Mouse (Mus musculus) liver (tissue): Measurements from ENCODE around the gene Art3.
"Not testable (repeated sequence)": the region's sequence is repeated elsewhere in the genome, so short reads cannot be mapped to it uniquely, and the experiment has no call there.

Source experiments
- DNase-seq: peaks from one replicate; pipeline ENCODE4 v3.0.0-alpha.2; 2020; ENCODE audit warnings: mixed read lengths

Gene Art3

DNA sequence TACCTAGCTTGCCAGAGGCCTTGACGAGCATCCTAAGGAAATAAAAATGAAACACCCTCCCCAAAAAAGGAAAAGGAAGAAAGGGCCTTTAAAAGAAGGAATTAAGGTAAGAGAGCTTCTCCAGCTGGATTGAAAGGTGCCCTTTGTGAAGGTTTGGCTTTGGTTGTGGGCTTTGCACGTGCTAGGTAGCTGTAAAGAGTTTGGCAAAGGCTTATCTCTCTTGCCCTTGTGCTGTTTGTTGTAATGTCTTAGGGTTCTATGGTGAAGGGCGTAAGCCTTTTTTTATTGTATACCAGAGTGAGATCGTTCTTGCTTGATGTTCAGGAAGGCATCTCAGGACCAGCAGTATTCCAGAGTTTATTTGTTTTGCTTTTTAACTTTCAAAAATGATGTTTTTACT, 9.0 kb downstream of the Art3 start:
- DNase-seq, result no peak

DNA sequence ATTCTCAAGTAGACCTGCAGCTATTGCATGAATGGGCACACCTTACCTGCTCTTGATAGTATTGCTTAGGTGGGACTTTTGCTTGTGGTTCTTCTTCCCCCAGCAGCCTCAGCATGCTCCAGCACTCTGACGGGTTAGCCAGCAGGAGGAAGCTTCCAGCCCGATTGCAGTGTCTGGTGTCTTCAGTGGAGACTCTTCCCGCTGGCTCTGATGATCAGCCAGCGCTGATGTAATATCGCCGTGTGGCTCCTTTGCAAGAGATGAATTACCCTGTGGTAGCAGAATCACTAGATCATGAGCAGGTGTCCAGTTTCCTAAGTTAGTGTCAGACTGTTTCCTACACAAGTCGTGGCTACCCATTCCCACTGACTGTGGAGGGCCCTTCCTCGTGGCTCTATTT, 13.4 kb downstream of the Art3 start:
- no peak for DNase-seq

GRCm38 (mm10) chr5:92348794-92349413, 17.3 kb downstream of the Art3 start, which contains the start of gene Cxcl10:
TSS of gene Cxcl10 (minus strand) at chr5:92348889.
- peak; percentile 78 for DNase-seq

- DNase-seq, result no peak
Observed at GRCm38 (mm10) chr5:92349731-92350130, 18.1 kb downstream of the Art3 start.

- DNase-seq, result not testable (repeated sequence)
Observed at GRCm38 (mm10) chr5:92352716-92353115, 21.1 kb downstream of the Art3 start.

- peak; percentile 55 for DNase-seq
Observed at GRCm38 (mm10) chr5:92353517-92353916, 21.9 kb downstream of the Art3 start.

DNA sequence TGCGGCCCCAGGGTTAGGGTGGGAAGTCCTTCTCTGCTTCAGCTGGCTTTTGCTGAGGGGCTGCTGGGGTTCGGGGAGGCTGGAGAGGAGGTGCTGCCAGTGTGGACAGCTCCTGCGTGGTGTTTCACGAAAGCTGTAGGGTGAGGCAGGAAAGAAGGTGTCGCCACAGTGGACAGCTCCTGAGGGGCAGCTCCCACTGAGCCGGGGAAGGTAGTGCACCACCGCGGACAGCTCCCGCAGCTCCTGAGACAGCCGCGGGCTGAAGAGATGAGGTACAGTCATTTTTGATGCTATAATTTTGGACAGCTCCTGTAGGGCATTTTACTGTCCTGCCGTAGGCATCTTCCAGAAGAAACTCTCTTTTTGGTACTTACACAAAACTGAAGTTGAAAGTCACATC, 26.4 kb downstream of the Art3 start:
- peak; percentile 44 for DNase-seq

GRCm38 (mm10) chr5:92358767-92359455, 27.3 kb downstream of the Art3 start:
- DNase-seq, result peak; percentile 27

GRCm38 (mm10) chr5:92363179-92363578, 31.6 kb downstream of the Art3 start:
- no peak for DNase-seq

- no peak for DNase-seq
Observed at GRCm38 (mm10) chr5:92364011-92364410, 32.4 kb downstream of the Art3 start.

DNA sequence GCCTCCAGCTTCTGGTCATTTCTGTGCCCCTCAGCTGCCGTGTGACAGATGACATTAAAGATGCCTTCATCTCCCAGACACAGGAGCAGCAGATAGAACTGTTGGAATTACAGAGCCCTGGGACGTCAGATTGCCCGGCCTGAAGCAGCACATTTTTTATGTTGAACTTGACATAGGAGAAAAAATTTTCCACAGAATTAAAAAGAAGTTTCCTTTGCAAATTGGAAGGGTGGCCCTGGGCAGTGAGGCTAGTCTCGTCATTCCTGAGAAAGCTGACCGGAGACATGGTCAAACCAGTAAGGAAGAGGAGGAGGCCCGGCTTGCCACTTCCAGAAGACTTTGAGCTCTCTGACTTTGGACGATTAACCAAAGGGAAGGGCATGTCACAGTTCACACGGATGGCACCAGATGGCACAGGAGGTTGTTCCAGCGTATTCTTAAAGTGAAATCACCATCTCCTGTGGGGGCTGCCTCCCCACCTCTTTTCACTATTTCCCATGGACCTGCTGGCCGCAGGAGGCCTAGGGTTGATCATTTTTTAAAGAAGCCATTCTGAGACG, 33.6 kb downstream of the Art3 start:
- no peak for DNase-seq

GRCm38 (mm10) chr5:92366565-92366964, 34.9 kb downstream of the Art3 start:
- DNase-seq, result no peak

DNA sequence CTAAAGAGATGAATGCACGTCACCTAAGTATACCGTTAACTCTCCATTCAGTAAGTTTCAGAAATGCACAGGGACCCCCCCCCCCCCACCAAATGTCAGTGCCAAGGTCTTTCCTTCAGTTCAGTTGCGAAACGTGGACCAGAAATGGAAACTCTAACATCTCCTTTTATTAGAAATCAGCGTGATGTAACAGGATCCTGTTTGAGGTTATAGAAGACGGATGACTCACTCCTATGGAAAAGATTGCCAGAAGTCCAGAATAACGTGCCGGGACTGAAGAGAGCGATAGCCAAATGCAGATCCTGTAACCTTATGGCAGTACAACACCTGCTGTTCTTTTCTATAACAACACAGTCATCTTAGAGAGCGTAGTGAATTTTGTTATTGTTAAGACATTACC, 36.8 kb downstream of the Art3 start:
- no peak for DNase-seq

DNA sequence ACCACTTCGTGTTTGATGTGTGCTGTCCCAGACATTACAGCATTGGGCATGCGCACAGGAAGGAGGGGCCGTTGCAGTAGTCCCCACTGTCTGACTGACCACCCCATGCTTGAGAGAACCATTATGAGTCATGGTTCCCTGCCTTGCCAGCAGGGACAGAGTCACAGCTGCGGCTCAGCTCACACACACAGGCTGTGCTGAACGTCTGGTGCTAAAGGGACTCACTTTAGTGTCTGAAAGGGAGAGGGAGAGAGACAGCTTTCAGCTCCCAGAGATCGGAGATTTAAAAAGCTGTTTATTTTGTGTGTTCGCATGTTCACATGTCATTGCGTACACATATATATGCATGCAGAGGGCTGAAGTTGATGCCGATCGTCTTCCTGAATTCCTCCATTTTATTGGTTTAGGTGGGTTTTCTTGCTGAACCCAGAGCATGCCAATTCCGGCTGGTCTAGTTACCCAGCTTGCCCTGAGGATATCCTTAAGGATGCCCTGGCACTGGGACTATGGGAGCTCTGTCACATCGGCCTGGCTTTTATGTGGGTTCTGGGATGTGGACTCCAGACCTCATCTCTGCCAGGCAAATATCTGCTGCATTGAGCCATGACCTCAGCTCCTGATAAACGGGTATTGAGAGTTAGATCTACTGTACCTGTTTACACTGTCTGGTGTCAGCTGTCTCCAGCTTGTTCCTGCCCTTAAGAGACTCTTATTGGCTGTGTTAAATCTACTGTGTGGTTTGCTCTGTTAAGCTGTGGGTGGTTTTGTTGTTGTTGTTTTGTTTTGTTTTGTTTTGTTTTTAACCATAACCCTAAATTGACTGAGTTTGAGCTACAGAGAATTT, 37.7 kb downstream of the Art3 start:
- no peak for DNase-seq

- no peak for DNase-seq
Observed at GRCm38 (mm10) chr5:92370392-92370791, 38.8 kb downstream of the Art3 start.

DNA sequence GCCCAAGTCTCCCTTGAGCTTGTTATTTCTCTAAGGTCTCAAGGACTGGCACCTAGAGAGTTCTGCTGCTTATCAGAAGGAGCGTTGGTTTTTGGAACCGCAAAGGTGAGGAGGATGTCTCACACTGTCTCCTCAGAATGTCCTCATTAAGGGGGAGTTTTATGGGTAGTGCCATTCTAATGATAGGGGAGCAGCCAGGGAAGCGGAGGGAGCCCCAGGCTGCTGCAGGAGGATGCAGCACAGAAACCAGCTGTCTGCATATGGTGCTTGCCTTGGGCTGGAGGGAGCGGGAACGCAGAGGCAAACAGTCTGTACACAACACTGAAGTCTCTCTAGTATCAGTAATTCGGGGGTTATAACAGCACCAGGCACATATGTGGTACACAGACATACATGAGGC, 39.3 kb downstream of the Art3 start:
- DNase-seq, result no peak

DNA sequence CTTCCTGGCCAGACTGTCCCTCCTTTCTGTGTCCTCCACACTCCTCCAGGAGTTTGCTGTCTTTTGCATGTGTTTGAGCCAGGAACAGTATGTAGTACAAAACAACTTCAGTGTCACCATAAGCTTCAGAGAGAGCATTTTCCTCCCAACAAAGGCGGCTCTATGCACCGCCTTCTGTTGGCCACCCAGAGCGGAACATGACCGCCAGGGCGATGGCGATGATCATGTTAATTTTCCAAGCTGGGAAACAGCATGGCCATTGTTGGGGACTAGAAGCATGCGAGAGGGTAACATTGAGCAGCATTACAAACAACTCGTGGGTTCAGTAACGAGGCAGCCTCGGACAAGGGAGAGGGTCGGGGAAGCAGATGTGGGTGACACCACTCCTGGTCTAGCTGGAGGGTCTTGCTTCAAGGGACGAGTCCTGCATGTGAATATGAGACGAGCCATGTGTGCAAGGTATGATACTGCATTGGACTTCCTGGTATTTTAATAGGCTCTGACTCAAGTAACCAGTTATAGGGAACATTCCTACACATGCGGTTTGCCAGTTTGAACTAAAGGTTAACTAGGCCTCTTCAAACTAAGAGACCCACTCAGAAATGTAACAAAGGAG, 39.8 kb downstream of the Art3 start:
- no peak for DNase-seq

DNA sequence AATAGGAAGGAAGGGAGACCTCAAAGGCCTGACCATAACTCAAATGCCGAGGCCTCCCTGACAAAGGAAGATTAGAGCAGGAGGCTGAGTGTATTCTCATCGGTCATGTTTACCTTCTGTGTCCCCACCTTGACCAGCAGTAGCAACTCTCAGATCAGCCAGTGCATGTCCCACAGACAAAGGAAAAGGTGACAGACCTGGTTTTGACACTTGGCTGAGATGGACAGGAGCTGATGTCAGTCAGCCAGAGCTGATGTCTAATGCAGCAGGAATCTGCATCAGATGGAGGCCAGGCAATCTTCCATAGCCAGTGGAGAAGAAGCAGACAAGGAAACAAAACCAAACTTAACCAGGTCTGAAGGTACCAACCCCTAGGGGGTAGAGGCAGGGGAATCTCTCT, 41.0 kb downstream of the Art3 start:
- no peak for DNase-seq

DNA sequence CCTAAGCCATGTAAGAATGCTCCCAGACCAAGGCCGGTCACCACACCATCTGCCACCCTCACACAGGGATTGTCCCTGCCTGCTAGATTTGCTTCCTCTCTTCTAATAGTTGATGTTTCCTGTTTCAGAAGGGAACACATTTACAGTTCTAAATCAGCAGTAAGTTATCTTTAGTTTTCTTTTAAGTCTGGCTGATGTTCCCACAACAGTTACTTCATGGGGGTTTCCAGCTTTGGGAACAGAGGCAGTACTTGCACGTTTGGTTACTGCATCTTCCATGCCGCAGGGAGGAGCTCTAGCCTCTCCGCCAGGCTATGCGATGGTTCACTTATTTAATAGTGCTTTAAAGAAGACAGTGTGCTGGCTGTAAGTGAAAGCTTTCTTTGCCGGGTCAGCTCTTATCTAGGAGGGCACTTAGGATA, 43.1 kb downstream of the Art3 start:
- no peak for DNase-seq

- no peak for DNase-seq
Observed at GRCm38 (mm10) chr5:92375368-92375767, 43.7 kb downstream of the Art3 start.

DNA sequence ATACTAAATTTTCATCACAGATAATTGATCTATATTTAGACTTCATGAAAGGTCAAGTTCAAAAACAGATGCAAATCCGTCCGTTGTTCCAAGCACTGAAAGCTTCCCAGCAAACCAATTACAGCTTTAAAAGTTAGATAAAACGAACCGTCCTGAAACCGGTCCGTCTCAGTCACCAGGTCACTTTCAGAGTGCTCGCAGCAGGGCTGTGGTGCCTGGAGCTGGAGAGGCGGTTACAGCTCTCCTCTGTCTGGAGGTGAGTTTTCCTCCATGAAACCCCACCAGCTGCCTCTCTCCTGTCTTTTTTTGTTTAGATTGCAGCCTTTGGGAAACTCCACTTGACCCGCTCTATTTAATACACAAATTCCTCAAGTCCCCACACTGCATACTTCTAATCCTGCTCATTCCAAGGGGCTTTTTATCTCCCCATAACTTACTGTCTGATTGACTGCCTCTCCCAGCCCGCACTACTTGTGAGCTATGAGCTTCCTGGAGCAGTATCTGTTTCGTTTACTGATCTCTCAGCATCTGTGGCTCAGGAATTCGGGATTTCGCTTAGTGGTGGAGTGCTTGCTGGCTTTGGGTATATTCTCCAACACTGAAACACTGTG, 45.3 kb downstream of the Art3 start:
- no peak for DNase-seq

DNA sequence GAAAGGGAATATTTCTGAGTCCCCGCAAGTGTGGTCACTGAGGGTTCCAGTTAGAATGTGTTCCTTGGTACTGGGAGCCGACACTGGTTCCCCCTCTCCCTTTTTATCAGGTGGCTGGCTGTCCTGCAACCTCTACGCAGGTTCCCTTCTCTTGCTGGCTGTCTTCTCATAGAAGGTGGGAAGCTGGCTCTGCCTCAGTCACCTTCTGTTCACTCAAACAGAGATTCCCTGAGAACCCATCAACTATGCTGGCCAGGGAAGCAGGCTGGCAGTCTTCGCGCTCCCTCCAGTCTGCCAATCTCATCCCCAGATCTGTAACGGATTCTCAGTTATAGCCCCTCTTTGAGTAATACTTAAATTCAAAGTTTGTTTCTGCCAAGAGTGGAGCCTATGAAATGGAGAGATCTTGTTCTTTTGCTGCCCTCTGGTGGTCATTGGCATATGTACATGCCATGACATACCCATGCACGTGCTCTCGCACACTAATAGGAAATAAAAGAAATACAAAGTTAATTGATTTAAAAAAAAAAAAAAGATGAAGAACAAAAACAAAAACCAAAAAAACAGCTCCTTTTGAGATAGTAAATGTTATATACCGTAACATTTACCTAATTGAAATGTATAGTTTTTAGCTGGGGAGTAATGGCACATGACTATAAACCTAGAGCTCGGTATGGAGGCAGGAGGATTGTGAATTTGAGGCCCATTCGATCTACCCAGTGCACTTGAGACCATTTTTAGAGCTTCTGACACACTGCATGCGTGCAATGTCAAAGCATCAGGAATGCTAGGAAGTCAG, 50.1 kb downstream of the Art3 start:
- peak; percentile 78 for DNase-seq
